Mouse (Mus musculus) adrenal gland (tissue): ENCODE measurements around the gene Bank1.

Experiments
- intact Hi-C: fragments of 180-260 bp; cut with DNase I; formaldehyde crosslinking; loops from one replicate; pipeline ENCODE4 v1.15.1; 2025

Bank1 gene

DNA sequence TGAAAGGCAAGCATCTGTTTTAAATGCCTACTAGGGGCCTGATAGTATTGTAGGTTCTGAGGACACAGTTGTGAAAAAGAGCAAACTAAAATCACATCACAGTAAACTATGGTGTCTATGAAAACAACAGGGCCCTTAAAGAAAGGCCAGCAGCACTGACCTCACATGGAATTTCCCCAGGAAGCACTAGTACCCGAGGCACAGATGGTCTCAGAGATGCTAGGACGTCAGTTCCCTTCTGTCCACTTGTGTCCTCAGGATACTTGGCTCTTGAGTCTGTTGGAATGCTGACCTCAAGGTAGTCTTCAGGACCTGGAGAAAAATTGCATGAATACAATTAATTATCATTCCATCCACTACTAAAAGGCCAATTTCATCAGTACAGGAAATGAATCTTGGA, 71.2 kb downstream of the Bank1 start:
- intact Hi-C loops: no loop called here

DNA sequence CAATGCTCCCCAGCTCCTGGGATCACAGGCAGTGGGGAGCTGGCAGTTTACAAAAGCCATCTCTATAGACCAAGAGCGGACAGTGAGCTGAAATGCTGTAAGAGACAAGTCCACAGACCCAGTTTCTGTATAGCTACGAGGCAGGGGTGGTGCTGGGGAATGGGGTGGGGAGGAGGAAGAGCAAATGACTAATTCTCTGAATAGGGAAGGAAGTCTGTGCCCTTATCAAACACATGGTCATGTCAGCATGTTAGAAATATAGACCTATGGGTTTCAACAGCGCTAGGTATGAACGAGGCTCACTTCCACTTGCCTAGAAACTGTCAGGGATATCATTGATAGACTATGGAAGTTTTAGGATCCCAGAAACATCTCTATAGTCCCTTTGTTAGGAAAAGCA, 73.0 kb downstream of the Bank1 start:
- intact Hi-C loops: no loop called here

DNA sequence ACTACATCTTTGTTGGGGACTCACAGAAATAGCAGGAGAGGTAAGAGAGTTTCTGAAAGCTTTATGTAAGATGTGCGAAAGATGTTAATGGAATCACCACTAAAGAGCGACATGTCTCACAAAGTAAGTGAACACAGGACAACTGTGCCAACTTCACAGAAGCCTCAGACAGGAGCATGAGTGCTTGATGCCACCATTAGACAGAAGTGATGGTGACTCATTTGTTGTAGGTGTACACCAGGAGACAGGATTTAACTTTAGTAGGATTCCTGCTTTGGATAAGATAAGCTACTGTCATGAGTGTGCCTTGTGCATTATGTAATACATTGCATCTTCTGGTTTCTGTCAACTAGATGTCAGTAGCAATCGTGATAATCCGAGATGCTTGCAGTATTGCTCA, 74.3 kb downstream of the Bank1 start:
- intact Hi-C loops: no loop called here

DNA sequence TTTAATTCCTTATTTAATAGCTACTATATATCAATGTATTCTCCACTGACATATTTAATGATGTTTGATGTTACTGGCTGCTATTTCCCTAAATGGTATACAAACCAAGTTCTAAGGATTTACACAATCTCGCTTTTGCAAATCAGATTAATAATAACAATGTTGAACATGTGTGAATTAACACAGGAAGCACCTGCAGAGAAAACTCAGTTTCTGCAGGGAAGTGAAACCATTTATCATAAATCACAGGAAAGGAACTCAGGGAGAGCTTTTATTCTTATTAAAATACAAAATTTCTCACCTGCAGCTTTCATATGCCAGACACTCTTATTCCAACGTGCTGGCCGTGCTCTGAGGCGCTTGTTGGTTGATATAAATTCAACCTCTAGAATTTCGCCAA, 78.5 kb downstream of the Bank1 start:
- intact Hi-C loops: no loop called here

DNA sequence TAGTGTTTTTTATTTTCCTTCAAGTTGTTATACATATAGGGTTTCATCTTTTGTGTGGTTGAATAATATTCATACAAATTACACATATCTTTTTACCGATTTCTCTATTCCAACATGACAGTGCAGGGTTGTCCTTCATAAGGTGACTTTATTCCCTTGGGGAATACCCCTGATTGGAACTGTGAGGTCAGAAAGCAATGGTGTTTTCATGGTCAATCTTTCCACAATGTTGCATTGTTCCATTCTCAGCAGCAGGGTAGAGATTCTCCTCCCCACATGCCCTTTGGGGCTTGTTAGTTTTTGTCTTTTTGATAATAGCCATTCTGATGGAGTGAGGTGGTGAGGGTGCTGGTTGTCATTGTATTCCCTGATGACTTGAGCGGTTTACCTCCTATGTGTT, 80.9 kb downstream of the Bank1 start:
- intact Hi-C loops: no loop called here

DNA sequence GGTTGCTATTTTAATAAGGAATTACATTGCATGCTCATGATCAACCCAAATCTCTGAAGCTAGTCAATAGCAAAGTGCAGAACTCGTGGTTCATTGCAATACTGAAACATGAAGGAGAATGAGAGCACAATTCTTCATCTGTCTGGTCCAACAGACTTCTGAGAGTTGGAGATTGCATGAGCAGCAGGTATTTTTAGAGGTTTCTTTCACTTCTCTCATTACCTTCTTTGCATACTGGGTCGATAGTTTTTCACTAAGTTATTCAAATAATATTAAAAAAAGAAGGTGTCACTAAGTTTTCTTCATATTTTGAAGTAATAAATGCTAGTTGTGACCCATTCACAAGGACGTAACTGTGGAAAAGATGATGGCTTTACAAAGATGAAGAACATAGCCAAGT, 87.1 kb downstream of the Bank1 start:
- intact Hi-C loops: no loop called here

DNA sequence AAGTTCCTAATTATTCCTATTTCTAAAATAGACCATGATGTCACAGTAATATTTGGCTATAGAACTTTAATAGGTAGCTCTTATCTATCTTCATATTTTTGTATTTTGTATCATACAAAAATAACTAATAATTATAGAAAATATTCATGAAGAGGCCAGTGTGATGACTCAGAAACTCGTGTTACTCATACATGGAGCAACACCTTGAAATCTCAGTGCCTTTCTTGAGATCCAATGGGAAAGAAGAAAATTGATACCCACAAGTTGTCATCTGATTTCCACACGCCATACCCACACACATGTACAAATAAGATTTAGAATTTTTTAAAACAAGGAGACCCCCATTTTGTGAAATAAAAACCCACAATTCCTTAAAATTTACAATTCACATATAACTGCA, 92.4 kb downstream of the Bank1 start:
- intact Hi-C loops: no loop called here

DNA sequence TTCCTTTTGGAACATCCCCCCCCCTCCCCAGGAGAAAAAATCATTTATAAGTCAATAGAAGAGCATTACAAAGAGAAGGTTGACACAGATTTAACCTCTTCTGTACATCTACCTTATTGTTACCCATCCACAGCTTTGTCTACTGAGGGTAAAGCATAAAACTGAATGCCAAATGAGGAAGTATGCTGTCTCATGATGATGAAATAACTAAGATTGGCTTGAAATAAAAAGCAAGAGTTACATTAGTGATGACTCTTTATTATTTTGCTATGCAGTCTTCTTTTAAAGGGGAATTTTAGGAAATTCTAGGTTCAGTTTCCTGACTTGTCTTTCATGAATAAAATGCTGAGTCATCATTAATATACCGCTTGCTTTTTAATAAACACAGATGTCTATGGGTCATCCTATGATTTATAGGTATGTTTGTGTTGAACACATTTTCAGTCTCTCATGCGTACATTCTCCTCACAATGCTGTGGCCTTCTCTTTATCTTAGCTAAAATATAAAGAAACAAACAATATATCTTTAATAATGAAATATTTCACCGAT, 95.2 kb downstream of the Bank1 start:
- intact Hi-C loops: no loop called here

DNA sequence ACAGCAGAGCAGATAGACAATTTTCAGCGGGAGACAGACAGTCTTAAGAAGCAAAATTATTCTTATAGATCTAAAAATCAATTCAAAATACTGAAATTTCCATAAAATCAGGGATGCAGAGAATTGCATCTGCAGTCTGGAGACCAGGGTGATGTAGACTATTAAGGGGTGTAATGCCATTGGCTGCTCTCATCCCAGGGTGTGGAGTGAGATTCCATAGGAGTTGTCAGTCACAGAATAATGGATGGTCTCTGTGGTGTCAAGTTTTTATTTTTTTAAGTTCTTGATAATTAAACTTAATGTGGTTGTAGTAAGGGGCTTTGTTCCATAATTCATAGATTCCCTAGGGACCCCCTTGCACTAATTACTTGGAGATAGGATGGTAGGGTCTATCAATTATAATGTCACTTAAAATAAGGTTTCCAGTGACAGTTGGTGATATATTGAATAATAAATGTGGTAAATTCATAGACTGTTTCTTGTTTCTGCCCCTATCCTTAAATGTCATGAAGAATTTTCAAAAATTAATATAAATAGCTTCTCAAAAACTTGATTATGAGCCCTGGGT, 136.1 kb downstream of the Bank1 start:
- intact Hi-C loops: no loop called here

DNA sequence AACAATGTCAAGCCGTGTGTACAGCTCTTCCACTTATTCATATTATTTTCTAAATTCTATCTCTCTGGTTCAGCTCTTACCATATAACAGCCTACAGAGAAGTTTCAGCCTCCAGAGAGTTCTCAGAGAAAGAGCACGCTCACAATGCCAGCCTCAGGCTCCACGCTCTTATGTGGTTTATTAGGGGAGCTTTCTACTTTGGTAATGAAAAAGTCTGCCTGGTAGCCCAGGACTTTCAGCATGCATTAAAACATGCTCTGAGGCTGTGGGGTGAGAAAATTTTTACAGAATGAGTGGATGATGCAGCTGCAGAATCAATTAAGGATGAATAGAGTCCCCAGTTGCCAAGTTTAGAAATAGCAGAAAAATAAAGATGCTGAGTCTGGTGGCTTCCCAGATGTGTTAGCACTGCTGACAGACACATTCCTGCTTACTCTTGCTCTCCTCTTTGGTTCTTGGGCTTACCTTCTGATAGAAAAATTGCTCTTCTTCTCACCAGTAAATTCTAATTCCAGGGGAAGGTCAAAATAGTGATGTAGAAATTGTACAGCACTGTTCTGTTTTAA, 139.2 kb downstream of the Bank1 start:
- intact Hi-C loops: no loop called here

DNA sequence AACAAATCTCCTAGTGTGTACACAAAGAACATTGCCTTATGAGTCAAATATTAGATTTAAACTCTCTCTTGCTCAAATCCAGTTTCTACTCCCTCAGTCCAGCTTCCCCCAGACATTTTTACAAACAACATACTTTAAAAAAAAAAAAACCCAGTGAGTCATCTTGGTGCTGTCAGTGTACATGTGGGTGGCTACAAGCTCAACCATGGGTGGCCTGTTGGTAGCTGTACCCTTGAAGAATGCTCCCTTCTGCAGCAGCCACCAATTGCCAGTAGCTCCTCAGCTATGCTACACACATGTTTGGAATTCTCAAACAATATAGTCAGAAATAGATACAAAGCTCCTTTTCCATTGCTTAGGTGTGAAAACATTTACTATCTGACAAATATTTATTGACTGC, 154.2 kb downstream of the Bank1 start:
- intact Hi-C loops: no loop called here

DNA sequence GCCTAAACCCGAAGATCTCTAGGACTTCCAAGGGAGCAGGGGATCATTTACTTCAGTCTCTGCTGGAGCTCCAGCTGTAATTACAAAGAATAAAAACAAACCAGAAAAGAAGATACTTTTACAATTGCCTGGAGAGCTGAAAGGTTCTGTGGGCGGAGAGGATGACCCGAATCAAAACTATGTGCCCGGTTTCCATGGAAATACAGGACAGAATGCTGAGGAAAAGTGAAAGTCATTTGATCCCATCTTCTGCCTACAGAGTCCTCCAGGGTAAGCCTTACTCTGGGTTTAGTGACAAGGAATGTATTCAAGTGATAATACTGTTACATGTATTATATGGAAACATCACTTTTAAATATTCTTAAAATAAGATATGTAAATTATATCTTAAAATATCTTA, 157.8 kb downstream of the Bank1 start:
- intact Hi-C loops: no loop called here

DNA sequence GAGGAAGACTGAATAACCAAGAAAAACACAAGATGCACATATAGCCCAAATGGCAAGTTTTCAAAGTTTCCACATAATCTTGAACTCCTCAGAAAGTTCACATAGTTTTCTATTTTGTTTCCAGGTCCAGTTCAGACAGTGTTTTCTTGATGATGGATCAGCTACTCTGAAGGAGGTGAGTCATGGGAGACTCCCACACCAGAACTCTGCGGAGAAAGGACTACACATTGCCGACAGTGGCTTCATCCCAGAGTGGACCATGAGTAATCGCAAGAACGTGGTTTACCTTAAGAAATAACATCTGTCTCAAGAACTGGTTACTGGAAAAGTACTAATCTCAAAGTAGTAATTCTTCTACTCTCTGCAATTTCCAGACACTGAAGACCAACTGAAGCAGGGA, 159.2 kb downstream of the Bank1 start:
- intact Hi-C loops: no loop called here

DNA sequence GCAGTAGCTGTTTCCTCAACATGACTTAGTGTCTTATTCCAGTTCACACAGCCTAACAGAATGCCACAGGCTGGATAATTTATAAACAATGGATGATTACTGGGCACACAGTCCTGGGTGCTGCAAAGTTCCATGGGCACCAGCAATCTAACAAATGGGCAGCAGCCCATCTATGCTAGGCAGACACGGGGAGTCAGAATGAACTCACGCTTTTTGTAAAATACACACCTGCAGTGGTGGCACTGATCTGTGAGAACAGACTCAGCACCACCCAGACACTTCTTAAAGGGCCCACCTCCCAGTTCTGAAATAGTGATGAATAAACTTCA, 159.9 kb downstream of the Bank1 start:
- intact Hi-C loops: no loop called here

DNA sequence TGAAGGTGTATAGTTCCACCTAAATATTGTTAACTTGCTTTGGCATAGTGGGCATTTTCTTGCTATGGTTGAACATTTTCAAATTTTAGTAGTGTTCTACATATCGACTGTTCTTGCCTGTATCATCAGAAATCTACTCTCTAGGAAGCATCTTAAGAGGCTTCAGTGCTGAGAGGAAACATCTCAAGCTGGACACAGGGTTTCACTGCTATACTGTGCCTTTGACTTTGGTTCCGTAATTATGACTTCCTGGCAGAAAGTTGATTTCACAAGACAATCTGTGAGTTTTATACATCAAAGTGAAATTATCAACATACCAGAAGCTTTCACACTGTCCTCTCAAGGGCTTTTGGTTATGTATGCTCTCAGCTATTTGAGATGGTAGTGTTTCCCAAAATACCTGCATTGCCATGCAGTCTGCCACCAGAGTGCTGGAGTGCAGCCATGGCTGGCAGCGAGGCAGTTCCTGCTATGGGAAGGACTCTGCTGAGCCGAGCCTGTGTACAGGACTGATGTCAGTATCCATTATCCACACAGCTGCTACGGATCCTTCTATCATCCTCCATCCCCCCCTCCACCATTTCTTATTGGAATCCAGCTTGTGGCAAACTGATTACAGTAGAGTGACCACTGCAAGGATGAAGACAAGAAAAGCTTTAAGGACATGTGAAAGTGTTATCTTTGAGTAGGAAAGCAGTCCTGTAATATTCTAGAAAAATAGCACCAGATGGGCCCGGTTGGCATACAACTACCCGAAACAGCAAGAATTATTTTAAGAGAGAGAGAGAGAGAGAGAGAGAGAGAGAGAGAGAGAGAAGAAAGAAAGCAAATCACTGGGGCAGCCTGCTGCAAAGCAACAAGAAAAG, 160.5 kb downstream of the Bank1 start:
- intact Hi-C loops: no loop called here

DNA sequence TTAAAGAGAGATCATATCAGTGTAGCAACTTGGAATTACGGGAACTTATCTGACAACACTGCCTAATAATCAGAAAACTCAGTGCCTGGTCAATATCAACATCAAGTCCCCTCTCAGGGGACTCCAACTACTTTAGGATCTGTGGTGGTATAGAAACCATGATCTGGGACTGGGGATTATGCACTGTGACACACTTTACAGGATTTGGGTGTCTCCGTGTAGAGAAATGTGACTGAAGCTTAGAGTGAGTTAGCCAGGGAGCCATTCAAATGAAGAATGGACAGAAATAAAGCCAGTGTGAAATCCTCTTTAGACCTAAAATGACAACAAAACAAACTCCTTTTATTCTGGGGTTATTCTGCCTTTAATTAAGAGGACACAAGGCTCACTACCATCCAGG, 167.8 kb downstream of the Bank1 start:
- intact Hi-C loops: no loop called here

DNA sequence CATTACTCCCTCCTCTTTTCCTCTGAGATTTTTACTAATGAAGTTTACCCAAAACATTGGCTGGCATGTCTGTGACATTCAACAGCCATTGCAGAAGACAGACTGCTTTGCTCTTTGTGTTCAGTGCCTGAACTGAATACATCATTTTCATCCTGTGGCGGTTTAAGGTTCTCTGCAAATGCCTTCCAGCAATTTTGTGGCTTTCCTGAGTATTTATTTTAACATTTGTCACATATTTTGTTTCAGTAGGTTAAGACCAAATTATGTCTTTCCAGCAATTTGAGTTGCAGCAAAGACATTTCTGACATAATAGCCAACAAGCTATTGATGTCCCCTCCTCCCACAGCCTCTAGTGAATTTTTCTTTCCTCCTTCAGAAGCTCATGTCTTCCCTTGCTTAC, 170.3 kb downstream of the Bank1 start:
- intact Hi-C loops: no loop called here

DNA sequence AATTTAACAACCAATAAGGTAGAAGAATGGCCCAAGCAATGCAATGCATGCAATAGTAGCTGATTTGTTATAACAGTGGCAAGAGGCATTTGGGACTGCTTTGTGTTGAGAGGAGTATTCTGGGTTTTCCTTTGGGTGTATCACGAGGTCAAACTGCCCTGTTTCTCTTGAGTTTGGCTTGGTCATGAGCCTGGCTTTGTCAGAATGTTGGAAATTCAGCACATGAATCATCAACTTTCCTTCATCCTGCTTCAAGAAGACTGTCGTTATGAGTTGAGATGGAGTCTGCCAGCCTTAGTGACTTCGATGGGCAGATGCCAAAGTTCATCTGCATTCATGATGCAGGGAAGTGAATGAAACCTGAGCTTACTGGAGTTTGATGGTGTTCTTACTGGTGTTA, 175.0 kb downstream of the Bank1 start:
- intact Hi-C loops: no loop called here

DNA sequence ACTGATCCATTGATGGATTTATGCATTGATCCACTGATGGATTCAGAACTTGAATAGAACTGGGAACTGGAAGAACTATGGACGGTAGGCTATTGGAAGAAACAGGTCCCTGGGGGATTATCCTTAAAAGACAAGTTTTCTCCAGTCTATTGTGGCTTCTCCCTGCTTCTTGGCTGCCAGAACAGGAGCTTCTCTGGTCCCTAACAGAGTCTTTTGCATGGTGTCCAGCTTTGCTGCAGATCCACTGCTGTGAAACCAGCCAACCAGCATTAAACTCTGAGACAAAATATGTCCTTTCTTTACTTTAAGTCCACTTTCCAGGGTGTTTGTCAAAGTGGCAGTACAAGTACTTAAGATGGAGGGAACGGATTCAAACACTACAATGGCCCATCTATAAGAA, 178.7 kb downstream of the Bank1 start:
- intact Hi-C loops: no loop called here

DNA sequence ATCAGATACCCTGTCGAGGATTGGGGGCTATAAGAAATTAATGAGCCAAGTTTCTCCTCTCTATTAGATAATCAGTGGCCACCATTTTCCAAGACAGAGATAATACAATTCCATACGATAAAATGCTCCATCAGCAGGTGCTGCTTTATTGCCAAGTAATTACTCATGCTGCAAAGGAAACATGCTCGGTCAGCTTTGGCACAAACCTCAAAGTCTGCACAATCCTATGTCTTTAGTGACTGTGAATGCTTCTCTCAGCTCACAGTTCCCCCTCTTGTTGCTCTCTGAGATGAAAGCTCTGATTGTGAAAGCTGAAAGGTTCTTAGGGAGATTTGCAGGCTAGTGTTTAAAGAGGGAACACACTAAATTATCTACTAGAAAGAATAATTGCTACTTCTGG, 193.9 kb downstream of the Bank1 start:
- intact Hi-C loops: no loop called here

DNA sequence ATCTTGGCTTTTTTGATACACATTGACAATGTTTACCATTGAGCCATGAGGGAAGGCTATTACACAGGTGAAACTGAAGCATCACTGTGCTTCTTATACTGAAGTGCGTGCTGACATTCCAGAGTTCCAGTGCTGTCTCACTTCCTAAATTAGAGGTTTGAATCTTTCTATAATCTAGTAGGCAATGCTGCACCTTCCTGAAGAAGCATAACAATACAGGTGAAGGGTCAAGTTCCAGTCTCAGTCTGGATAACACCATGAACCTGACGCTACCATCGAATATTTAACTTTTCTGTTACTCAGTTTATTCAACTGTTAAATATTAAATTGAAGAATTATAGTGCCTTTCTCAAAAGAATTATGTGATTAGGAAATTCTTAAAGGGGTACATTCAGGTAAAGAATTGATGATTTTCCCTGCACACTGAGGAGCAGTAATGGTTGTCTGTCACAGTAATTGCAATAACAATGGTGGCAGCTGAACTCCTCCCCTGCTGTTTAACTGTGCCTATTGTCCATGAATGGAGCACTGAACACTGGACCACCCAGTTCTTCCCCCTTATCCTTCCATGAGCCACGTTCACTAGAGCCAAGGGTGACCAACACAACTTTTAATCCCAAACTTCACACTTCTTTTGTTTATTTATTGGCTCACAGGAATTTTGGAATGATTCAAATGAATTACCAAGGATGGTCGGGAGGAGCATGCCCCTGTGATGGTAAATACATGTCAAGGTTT, 210.2 kb downstream of the Bank1 start:
- intact Hi-C loops: no loop called here
